In the genomic region with DNA sequence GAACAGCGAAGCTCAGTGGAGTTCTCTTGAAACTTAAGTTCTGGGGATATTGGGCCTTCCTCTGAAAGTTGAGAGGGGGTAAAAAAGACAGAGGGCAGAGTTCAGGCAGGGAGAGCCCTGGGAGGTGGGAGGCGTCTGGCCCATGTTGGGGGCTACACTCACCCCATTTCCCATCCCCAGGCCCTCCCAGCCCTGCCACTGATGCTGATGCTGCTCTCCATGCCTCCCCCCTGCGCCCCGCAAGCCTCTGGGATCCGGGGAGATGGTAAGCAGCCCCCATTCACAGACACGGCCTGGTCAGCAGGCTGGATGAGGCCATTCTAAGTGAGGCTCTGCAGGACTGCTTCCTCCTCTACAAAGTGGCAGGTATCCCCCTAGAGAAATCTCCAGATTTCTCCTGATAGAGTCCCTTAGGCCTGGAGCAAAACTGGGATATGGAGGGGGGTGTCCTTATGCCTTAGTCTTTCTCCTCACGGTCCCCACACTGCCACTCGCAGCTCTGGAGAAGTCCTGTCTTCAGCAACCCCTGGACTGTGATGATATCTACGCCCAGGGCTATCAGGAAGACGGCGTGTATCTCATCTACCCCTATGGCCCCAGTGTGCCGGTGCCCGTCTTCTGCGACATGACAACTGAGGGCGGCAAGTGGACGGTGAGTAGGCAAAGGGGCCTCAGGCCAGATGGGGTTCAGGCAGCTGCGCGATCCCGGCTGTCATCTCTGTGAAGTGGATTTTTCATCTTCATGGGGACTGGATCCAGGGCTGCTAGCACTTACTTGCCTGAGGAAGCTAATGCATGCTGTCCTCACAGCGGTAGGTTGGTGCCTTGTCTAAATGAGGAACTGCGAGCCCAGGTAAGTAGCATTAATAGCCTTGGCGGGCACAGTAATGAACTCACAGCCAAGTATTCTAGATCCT, we compare ENCODE assay signal across 10 mouse cellular contexts. TPM values are rescaled to one million over a fixed set of nuclear protein-coding genes. Genes with fewer than 3 reads are reported as not detected.
DNase-seq lines count a peak whose midpoint lies in the region; ATAC-seq and TF ChIP-seq lines count a peak whose summit lies in the region.
"Had no signal": no experiment of that assay in that cellular context is flagged by ENCODE, and none has a peak within 500 bp of the region (broad histone marks: within the 10 kb centered on the region; RNA-seq: fewer than 3 reads in every experiment).

No protein-coding gene starts in this region.

- no peaks in the 10 kb centered on the region for H3K27me3 ChIP-seq in heart, embryonic 12.5 days (replicated peaks)
- H3K27me3 ChIP-seq in forebrain, postnatal 0 days (ENCODE audit: insufficient read depth, low read length) = no peaks in the 10 kb centered on the region

- no peak for ATAC-seq in heart, embryonic 12.5 days (ENCODE audit: insufficient number of reproducible peaks, low FRiP score)
- no peak for ATAC-seq in forebrain, postnatal 0 days

- WGBS in heart, embryonic 12.5 days = 45% methylated on average over 22 of the region's 22 CpGs
- WGBS in forebrain, postnatal 0 days = 71% methylated on average over 22 of the region's 22 CpGs

- H3K4me1 ChIP-seq in heart, embryonic 12.5 days (replicated peaks) = peaks cover 51% of the 10 kb centered on the region
- 0 out of 2 replicates have a peak, but pooled peaks cover 6% of the 10 kb centered on the region for H3K4me1 ChIP-seq in forebrain, postnatal 0 days (ENCODE audit: insufficient read depth)

- H3K9me3 ChIP-seq in heart, embryonic 12.5 days (replicated peaks) = no peaks in the 10 kb centered on the region
- no peaks in the 10 kb centered on the region for H3K9me3 ChIP-seq in forebrain, postnatal 0 days (ENCODE audit: low read length)

- H3K36me3 ChIP-seq in heart, embryonic 12.5 days = peaks cover 31% of the 10 kb centered on the region
- peaks cover 30% of the 10 kb centered on the region for H3K36me3 ChIP-seq in forebrain, postnatal 0 days (ENCODE audit: insufficient read depth)

- H3K27ac ChIP-seq in heart, embryonic 12.5 days (ENCODE audit: poor library complexity, severe bottlenecking) = peak overlapping the region; percentile 89
- peak overlapping the region; percentile 73 for H3K27ac ChIP-seq in forebrain, postnatal 0 days (ENCODE audit: low read depth, low read length)

- H3K9ac ChIP-seq in heart, embryonic 12.5 days = peak overlapping the region; percentile 65
- H3K9ac ChIP-seq in forebrain, postnatal 0 days = no peak overlapping the region

- DNase-seq in heart, postnatal 4 days = no peak
- peak; percentile 72 for DNase-seq in cerebellum, adult 9-10 months
- no peak for DNase-seq in forebrain, postnatal 0 days
- DNase-seq in lung, postnatal 10 days = peak; percentile 22
- DNase-seq in urinary bladder, postnatal 25 days (ENCODE audit: low spot score) = no peak
- DNase-seq in right cerebral cortex, postnatal 14 days = no peak
- no peak for DNase-seq in layer of hippocampus, postnatal 36 days

- H3K4me3 ChIP-seq in heart, embryonic 12.5 days = peak overlapping the region; percentile 34
- no peak overlapping the region for H3K4me3 ChIP-seq in forebrain, postnatal 0 days (ENCODE audit: low read depth, low read length)

- TF ChIP-seq CTCF in forebrain, postnatal 0 days (IDR thresholded peaks at IDR 0.05; ENCODE audit: low read depth) = no peak

- H3K4me2 ChIP-seq in heart, embryonic 12.5 days = peak overlapping the region; percentile 55
- H3K4me2 ChIP-seq in forebrain, postnatal 0 days (ENCODE audit: low read depth) = peak overlapping the region; percentile 27; the same call in 1 of the 2 replicates

RNA-seq across cellular contexts. Expression of gene Mfap4, which starts 0.6 kb away (rescaled TPM):
- 72.4 and 76.0 TPM in 2 replicates for polyA plus RNA-seq in heart, embryonic 12.5 days (2016; fragmentation: Nextera tagmentation; extraction: Ambion mirVana)
- 10 to 100 TPM; 70.7 to 78.0 TPM for total RNA-seq in heart, postnatal 4 days (2021)
- 8.0 and 17.4 TPM in 2 replicates for total RNA-seq in forebrain, postnatal 0 days (2014; rRNA removed)
- 19.6 and 23.0 TPM in 2 replicates for polyA plus RNA-seq in forebrain, postnatal 0 days (2015; fragmentation: Nextera tagmentation; extraction: Ambion mirVana)
- total RNA-seq in layer of hippocampus, postnatal 36 days (2021) = 1 to 10 TPM; 4.6 to 5.4 TPM
- total RNA-seq: CH12.LX; hematopoietic stem cell, adult 5-6 weeks had no signal

RNA-seq across cellular contexts. Expression of gene Mapk7, which starts 8.4 kb away (rescaled TPM):
- 33.9 and 35.3 TPM in 2 replicates for polyA plus RNA-seq in heart, embryonic 12.5 days (2016; fragmentation: Nextera tagmentation; extraction: Ambion mirVana)
- total RNA-seq in heart, postnatal 4 days (2021) = 10 to 100 TPM; 16.0 to 16.8 TPM
- 45.9 and 50.3 TPM in 2 replicates for total RNA-seq in forebrain, postnatal 0 days (2014; rRNA removed)
- polyA plus RNA-seq in forebrain, postnatal 0 days (2015; fragmentation: Nextera tagmentation; extraction: Ambion mirVana) = 53.6 and 58.5 TPM in 2 replicates
- 10 to 100 TPM; 28.8 to 33.1 TPM for total RNA-seq in layer of hippocampus, postnatal 36 days (2021)

RNA-seq across cellular contexts. Expression of gene B9d1, which starts 19.1 kb away (rescaled TPM):
- polyA plus RNA-seq in heart, embryonic 12.5 days (2016; fragmentation: Nextera tagmentation; extraction: Ambion mirVana) = 9.0 and 11.0 TPM in 2 replicates
- 10 to 100 TPM in 1 of 2 experiments, 1 to 10 TPM in 1; 9.8 to 12.0 TPM for total RNA-seq in heart, postnatal 4 days (2021)
- 18.8 and 27.5 TPM in 2 replicates for total RNA-seq in forebrain, postnatal 0 days (2014; rRNA removed)
- 25.4 and 26.8 TPM in 2 replicates for polyA plus RNA-seq in forebrain, postnatal 0 days (2015; fragmentation: Nextera tagmentation; extraction: Ambion mirVana)
- total RNA-seq in layer of hippocampus, postnatal 36 days (2021) = 10 to 100 TPM; 42.6 TPM

RNA-seq across cellular contexts. Expression of gene Rnf112, which starts 31.9 kb away (rescaled TPM):
- polyA plus RNA-seq in heart, embryonic 12.5 days (2016; fragmentation: Nextera tagmentation; extraction: Ambion mirVana) = 0.17 and 0.42 TPM in 2 replicates
- total RNA-seq in heart, postnatal 4 days (2021) = under 1 TPM; 0.14 to 0.16 TPM
- 85.9 and 91.3 TPM in 2 replicates for total RNA-seq in forebrain, postnatal 0 days (2014; rRNA removed)
- 17.4 and 27.3 TPM in 2 replicates for polyA plus RNA-seq in forebrain, postnatal 0 days (2015; fragmentation: Nextera tagmentation; extraction: Ambion mirVana)
- 100 to 1,000 TPM; 542 to 544 TPM for total RNA-seq in layer of hippocampus, postnatal 36 days (2021)
- total RNA-seq: CH12.LX; hematopoietic stem cell, adult 5-6 weeks had no signal

Comparison
In these comparisons a context has a peak if more than half of its experiments do, and no peak if none do; other contexts are left out.
1. DNase-seq: peak in cerebellum, adult 9-10 months (single experiment) and lung, postnatal 10 days (single experiment); none in heart, postnatal 4 days (single experiment), forebrain, postnatal 0 days (single experiment), urinary bladder, postnatal 25 days (single experiment), right cerebral cortex, postnatal 14 days (single experiment) and layer of hippocampus, postnatal 36 days (0 of 2).